Mouse (Mus musculus) testis, adult 2 months (tissue): Measurements from ENCODE around the gene Sephs2.
A peak's percentile ranks its signal among the peaks of the same experiment; 100 is the strongest.

Experiments used
- CTCF ChIP-seq: fragments of 200-500 bp; IDR thresholded peaks from 2 replicates; pipeline ENCODE4 v1.5.1; 2012; ENCODE audit warnings: low read depth, mild to moderate bottlenecking, inconsistent platforms, low read length, moderate library complexity; ENCODE audit not compliant: control insufficient read depth, insufficient read depth, insufficient replicate concordance
- POLR2A ChIP-seq: fragments of 200-500 bp; IDR thresholded peaks from 2 replicates; pipeline ENCODE4 v1.6.1; 2012; ENCODE audit warnings: low read depth, mild to moderate bottlenecking, inconsistent platforms, low read length, moderate library complexity; ENCODE audit not compliant: control insufficient read depth

- TF ChIP-seq CTCF, result no peak
- peak; percentile 79 for TF ChIP-seq POLR2A
Observed at GRCm38 (mm10) chr7:127243870-127244657, 29.8 kb downstream of the Sephs2 start, which contains the start of gene Zfp771.
